Mouse (Mus musculus): ENCODE data around the gene Hdac7.

GRCm38 (mm10) chr15:97878696-97879328, 34.5 kb upstream of the Hdac7 start:
- TF ChIP-seq CTCF (conservative IDR thresholded peaks at IDR 0.05; ENCODE audit: low read length) = no peak
- no peak for TF ChIP-seq POU5F1 (IDR thresholded peaks at IDR 0.05; ENCODE audit: borderline replicate concordance, low read length)
- TF ChIP-seq NANOG (IDR thresholded peaks at IDR 0.05; ENCODE audit: borderline replicate concordance, low read length) = no peak

Measured in E14TG2a.4 (cell line).